35 mouse cellular contexts compared by ENCODE assay signal in genomic region chr3:148659024-148659423, GRCm38 (mm10).
"Had no signal": no experiment of that assay in that cellular context is flagged by ENCODE, and none has a peak within 500 bp of the region (broad histone marks: within the 10 kb centered on the region; RNA-seq: fewer than 3 reads in every experiment).

No protein-coding gene starts in this region.

- H3K9ac ChIP-seq: heart, embryonic 12.5 days; heart, embryonic 13.5 days; heart, embryonic 15.5 days; hindbrain, embryonic 12.5 days; hindbrain, embryonic 13.5 days; hindbrain, embryonic 14.5 days; hindbrain, embryonic 15.5 days; intestine, embryonic 15.5 days; kidney, embryonic 15.5 days had no signal

- DNase-seq: heart, postnatal 10 days; heart, postnatal 14 days; heart, postnatal 36 days; heart, postnatal 4 days; kidney, adult 11 months; kidney, adult 18-20 months; kidney, adult 2 months; kidney, adult 8-10 months; kidney, adult 9 months; kidney, postnatal 10 days; kidney, postnatal 14 days; kidney, postnatal 25 days; kidney, postnatal 36 days; kidney, postnatal 4 days; layer of hippocampus, adult 9-11 months; layer of hippocampus, postnatal 36 days had no signal

- H3K9me3 ChIP-seq: heart, embryonic 12.5 days; heart, embryonic 13.5 days; heart, embryonic 15.5 days; hindbrain, embryonic 10.5 days; hindbrain, embryonic 12.5 days; hindbrain, embryonic 13.5 days; hindbrain, embryonic 15.5 days; intestine, embryonic 15.5 days; kidney, embryonic 15.5 days had no signal

- H3K4me2 ChIP-seq: heart, embryonic 11.5 days; heart, embryonic 12.5 days; heart, embryonic 13.5 days; heart, embryonic 15.5 days; hindbrain, embryonic 12.5 days; hindbrain, embryonic 13.5 days; hindbrain, embryonic 14.5 days; hindbrain, embryonic 15.5 days; intestine, embryonic 15.5 days; kidney, embryonic 15.5 days had no signal

- H3K27me3 ChIP-seq: heart, embryonic 12.5 days; heart, embryonic 13.5 days; heart, embryonic 15.5 days; hindbrain, embryonic 12.5 days; hindbrain, embryonic 13.5 days; hindbrain, embryonic 15.5 days; intestine, embryonic 15.5 days; kidney, embryonic 15.5 days had no signal

- H3K4me1 ChIP-seq: heart, embryonic 12.5 days; heart, embryonic 13.5 days; heart, embryonic 15.5 days; hindbrain, embryonic 15.5 days; intestine, embryonic 15.5 days had no signal

- ATAC-seq: hindbrain, embryonic 16.5 days; hindbrain, postnatal 0 days; inflammation-experienced regulatory T-cells, adult 6 months; intestine, embryonic 15.5 days; intestine, embryonic 16.5 days; intestine, postnatal 0 days had no signal

- H3K36me3 ChIP-seq: heart, embryonic 12.5 days; heart, embryonic 13.5 days; heart, embryonic 15.5 days; hindbrain, embryonic 10.5 days; hindbrain, embryonic 12.5 days; hindbrain, embryonic 13.5 days; hindbrain, embryonic 15.5 days; intestine, embryonic 15.5 days; kidney, embryonic 15.5 days had no signal

- H3K27ac ChIP-seq: heart, embryonic 13.5 days; heart, embryonic 15.5 days; hindbrain, embryonic 10.5 days; hindbrain, embryonic 12.5 days; hindbrain, embryonic 13.5 days; hindbrain, embryonic 14.5 days; hindbrain, embryonic 15.5 days; hindbrain, postnatal 0 days; intestine, embryonic 15.5 days; kidney, embryonic 15.5 days; kidney, postnatal 0 days; layer of hippocampus, adult 2 months; left cerebral cortex, adult 2 months had no signal

- H3K4me3 ChIP-seq: heart, embryonic 12.5 days; heart, embryonic 13.5 days; heart, embryonic 15.5 days; hindbrain, embryonic 10.5 days; hindbrain, embryonic 12.5 days; hindbrain, embryonic 13.5 days; hindbrain, embryonic 15.5 days; intestine, embryonic 15.5 days; kidney, embryonic 15.5 days; layer of hippocampus, adult 2 months; left cerebral cortex, adult 2 months had no signal
